Mouse (Mus musculus) neural tube, embryonic 13.5 days (tissue): ENCODE measurements at regions not wholly inside any gene's neighbourhood (a gene's known extent, or its start where the extent isn't known, plus 50 kb on each side); places are given as distances from the start of the nearest gene placed in this dataset.

ENCODE experiments used
- ATAC-seq: fragments of 200-750 bp; cut with Nextera tagmentation; 2 replicates; pipeline ENCODE4 v1.8.0; 2017; ENCODE audit warnings: low read depth, mild to moderate bottlenecking, moderate TSS enrichment, moderate library complexity
- H3K27ac ChIP-seq: fragments of 300-500 bp; sonication (generic); replicated peaks from 2 replicates; pipeline ENCODE4 v1.5.1; 2015; ENCODE audit warnings: moderate library complexity, mild to moderate bottlenecking, inconsistent platforms
- H3K27me3 ChIP-seq: fragments of 300-500 bp; sonication (generic); 2 replicates; pipeline ENCODE4 v1.6.1; 2015; ENCODE audit warnings: mild to moderate bottlenecking, inconsistent platforms
- H3K36me3 ChIP-seq: fragments of 300-500 bp; sonication (generic); 2 replicates; pipeline ENCODE4 v1.6.1; 2015; ENCODE audit warnings: mild to moderate bottlenecking, inconsistent platforms
- H3K4me1 ChIP-seq: fragments of 300-500 bp; sonication (generic); replicated peaks from 2 replicates; pipeline ENCODE4 v1.6.1; 2015; ENCODE audit warnings: inconsistent platforms
- H3K4me2 ChIP-seq: fragments of 300-500 bp; sonication (generic); 2 replicates; pipeline ENCODE4 v1.6.1; 2015; ENCODE audit warnings: inconsistent platforms, mild to moderate bottlenecking, moderate library complexity
- H3K4me3 ChIP-seq: fragments of 300-500 bp; sonication (generic); 2 replicates; pipeline ENCODE4 v1.5.1; 2015; ENCODE audit warnings: mild to moderate bottlenecking, inconsistent platforms
- H3K9ac ChIP-seq: fragments of 300-500 bp; sonication (generic); 2 replicates; pipeline ENCODE4 v1.6.1; 2015; ENCODE audit warnings: moderate library complexity, mild to moderate bottlenecking, inconsistent platforms
- H3K9me3 ChIP-seq: fragments of 300-500 bp; sonication (generic); 2 replicates; pipeline ENCODE4 v1.6.1; 2016; ENCODE audit warnings: inconsistent platforms
- WGBS: fragments of 180-500 bp; shearing (Covaris S2); methylation state at CpG from one replicate; pipeline ENCODE4 v1.1.7; 2015; 5-methylcytosine and 5-hydroxymethylcytosine counted together

- H3K27me3 ChIP-seq: no peaks in the 10 kb centered on the region
- 81% methylated on average over 3 of the region's 3 CpGs for WGBS
- no peak overlapping the region for H3K27ac ChIP-seq
- peaks cover 13% of the 10 kb centered on the region for H3K4me1 ChIP-seq
- no peaks in the 10 kb centered on the region for H3K9me3 ChIP-seq
- H3K36me3 ChIP-seq: no peaks in the 10 kb centered on the region
- H3K4me2 ChIP-seq: no peak overlapping the region
- H3K4me3 ChIP-seq: no peak overlapping the region
- no peak for ATAC-seq
- H3K9ac ChIP-seq: no peak overlapping the region
Measured at GRCm38 (mm10) chr12:52409221-52409620, 94.6 kb upstream of the Arhgap5 start.

GRCm38 (mm10) chr12:52412172-52412571 is 91.6 kb upstream of the Arhgap5 start:
- no peaks in the 10 kb centered on the region for H3K36me3 ChIP-seq
- no peak; the same call in 1 of the 2 replicates for ATAC-seq
- H3K27me3 ChIP-seq: no peaks in the 10 kb centered on the region
- no peak overlapping the region for H3K4me3 ChIP-seq
- H3K27ac ChIP-seq: no peak overlapping the region
- H3K4me1 ChIP-seq: peaks cover 13% of the 10 kb centered on the region
- no peak overlapping the region for H3K9ac ChIP-seq
- WGBS: 73% methylated on average over 4 of the region's 4 CpGs
- H3K9me3 ChIP-seq: no peaks in the 10 kb centered on the region
- no peak overlapping the region for H3K4me2 ChIP-seq

- H3K9me3 ChIP-seq: no peaks in the 10 kb centered on the region
- H3K4me2 ChIP-seq: peak overlapping the region; percentile 24; the same call in 1 of the 2 replicates
- peaks cover 13% of the 10 kb centered on the region for H3K4me1 ChIP-seq
- 16% methylated on average over 8 of the region's 8 CpGs for WGBS
- H3K4me3 ChIP-seq: no peak overlapping the region
- H3K27me3 ChIP-seq: no peaks in the 10 kb centered on the region
- no peak for ATAC-seq
- H3K9ac ChIP-seq: no peak overlapping the region
- H3K27ac ChIP-seq: peak overlapping the region; percentile 52
- H3K36me3 ChIP-seq: no peaks in the 10 kb centered on the region
Measured at GRCm38 (mm10) chr12:52413046-52413473, 90.7 kb upstream of the Arhgap5 start.

DNA sequence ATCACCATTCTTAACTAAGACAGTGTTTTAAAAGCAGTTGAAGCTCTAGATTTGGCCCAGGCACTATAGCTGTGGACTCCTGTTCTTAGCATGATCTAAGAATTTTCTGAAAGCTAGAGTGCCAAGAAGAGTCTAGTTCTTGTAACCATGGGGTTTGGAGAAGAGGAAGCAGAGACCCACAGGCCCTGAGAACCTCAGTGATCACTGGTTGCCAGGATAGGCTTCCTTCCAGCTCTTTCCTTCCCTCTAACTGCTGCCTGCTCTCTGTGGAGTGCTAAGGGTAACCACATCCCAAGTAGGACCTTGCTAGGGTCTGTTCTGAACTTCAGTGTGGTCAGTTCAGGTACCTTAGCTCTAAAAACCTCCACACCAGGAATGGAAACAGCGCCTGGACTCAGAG is 81.0 kb upstream of the Arhgap5 start:
- H3K27me3 ChIP-seq: no peaks in the 10 kb centered on the region
- 87% methylated on average over 1 of the region's 1 CpGs for WGBS
- no peak overlapping the region for H3K4me3 ChIP-seq
- no peaks in the 10 kb centered on the region for H3K36me3 ChIP-seq
- no peaks in the 10 kb centered on the region for H3K4me1 ChIP-seq
- H3K9ac ChIP-seq: no peak overlapping the region
- H3K4me2 ChIP-seq: no peak overlapping the region
- no peaks in the 10 kb centered on the region for H3K9me3 ChIP-seq
- H3K27ac ChIP-seq: no peak overlapping the region
- ATAC-seq: no peak

GRCm38 (mm10) chr12:52424336-52425034 is 79.3 kb upstream of the Arhgap5 start:
- H3K4me3 ChIP-seq: no peak overlapping the region
- H3K36me3 ChIP-seq: no peaks in the 10 kb centered on the region
- H3K27ac ChIP-seq: no peak overlapping the region
- no peaks in the 10 kb centered on the region for H3K27me3 ChIP-seq
- no peak overlapping the region for H3K4me2 ChIP-seq
- H3K4me1 ChIP-seq: no peaks in the 10 kb centered on the region
- H3K9ac ChIP-seq: no peak overlapping the region
- ATAC-seq: no peak
- no peaks in the 10 kb centered on the region for H3K9me3 ChIP-seq
- WGBS: 79% methylated on average over 3 of the region's 3 CpGs

- ATAC-seq: no peak
- no peak overlapping the region for H3K4me2 ChIP-seq
- peaks cover 6% of the 10 kb centered on the region for H3K4me1 ChIP-seq
- H3K27ac ChIP-seq: no peak overlapping the region
- H3K27me3 ChIP-seq: no peaks in the 10 kb centered on the region
- 83% methylated on average over 5 of the region's 5 CpGs for WGBS
- H3K4me3 ChIP-seq: no peak overlapping the region
- no peaks in the 10 kb centered on the region for H3K9me3 ChIP-seq
- H3K36me3 ChIP-seq: no peaks in the 10 kb centered on the region
- H3K9ac ChIP-seq: no peak overlapping the region
Measured at GRCm38 (mm10) chr12:52429935-52430334, 73.8 kb upstream of the Arhgap5 start.

DNA sequence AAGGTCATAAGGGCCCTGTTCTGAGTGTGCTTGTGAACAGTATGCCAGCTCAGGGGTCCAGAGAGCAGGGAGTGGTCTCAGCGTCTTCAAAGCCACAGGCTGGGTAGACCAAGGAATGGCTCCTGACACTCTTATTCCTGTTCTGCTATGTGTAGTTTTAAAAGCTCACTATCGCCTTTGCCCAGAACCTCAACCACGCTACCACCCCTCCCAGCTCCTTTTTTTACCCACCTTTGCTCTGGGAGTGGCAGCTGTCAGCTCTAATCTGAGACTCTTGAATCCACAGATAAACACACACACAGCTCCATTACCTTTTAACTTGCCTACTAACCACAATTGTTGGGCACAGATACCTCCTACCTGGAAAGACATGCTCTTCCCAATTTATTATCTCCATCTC is 71.8 kb upstream of the Arhgap5 start:
- H3K9me3 ChIP-seq: no peaks in the 10 kb centered on the region
- 94% methylated on average over 3 of the region's 3 CpGs for WGBS

GRCm38 (mm10) chr12:52434021-52434420 is 69.8 kb upstream of the Arhgap5 start:
- no peak overlapping the region for H3K27ac ChIP-seq
- 81% methylated on average over 2 of the region's 2 CpGs for WGBS
- peaks cover 18% of the 10 kb centered on the region for H3K4me1 ChIP-seq
- H3K9ac ChIP-seq: no peak overlapping the region
- no peaks in the 10 kb centered on the region for H3K27me3 ChIP-seq
- no peaks in the 10 kb centered on the region for H3K9me3 ChIP-seq
- H3K4me2 ChIP-seq: no peak overlapping the region
- H3K4me3 ChIP-seq: no peak overlapping the region
- no peak for ATAC-seq
- no peaks in the 10 kb centered on the region for H3K36me3 ChIP-seq

More for the DNA sequence above, 71.8 kb upstream of the Arhgap5 start:
- Histone ChIP-seq H3K4me2 (no peak overlapping the region), H3K27ac (no peak overlapping the region), H3K27me3 (no peaks in the 10 kb centered on the region), H3K4me3 (no peak overlapping the region), H3K9ac (no peak overlapping the region), H3K36me3 (no peaks in the 10 kb centered on the region), H3K4me1 (peaks cover 18% of the 10 kb centered on the region)
- no peak for ATAC-seq

- H3K9me3 ChIP-seq: no peaks in the 10 kb centered on the region
- H3K4me1 ChIP-seq: peaks cover 18% of the 10 kb centered on the region
- no peaks in the 10 kb centered on the region for H3K36me3 ChIP-seq
- H3K4me3 ChIP-seq: no peak overlapping the region
- no peak overlapping the region for H3K9ac ChIP-seq
- peak; percentile 70 for ATAC-seq
- no peaks in the 10 kb centered on the region for H3K27me3 ChIP-seq
- 41% methylated on average over 5 of the region's 5 CpGs for WGBS
- no peak overlapping the region; the same call in 1 of the 2 replicates for H3K27ac ChIP-seq
- H3K4me2 ChIP-seq: peak overlapping the region; percentile 39
Measured at GRCm38 (mm10) chr12:52435321-52435720, 68.5 kb upstream of the Arhgap5 start.

DNA sequence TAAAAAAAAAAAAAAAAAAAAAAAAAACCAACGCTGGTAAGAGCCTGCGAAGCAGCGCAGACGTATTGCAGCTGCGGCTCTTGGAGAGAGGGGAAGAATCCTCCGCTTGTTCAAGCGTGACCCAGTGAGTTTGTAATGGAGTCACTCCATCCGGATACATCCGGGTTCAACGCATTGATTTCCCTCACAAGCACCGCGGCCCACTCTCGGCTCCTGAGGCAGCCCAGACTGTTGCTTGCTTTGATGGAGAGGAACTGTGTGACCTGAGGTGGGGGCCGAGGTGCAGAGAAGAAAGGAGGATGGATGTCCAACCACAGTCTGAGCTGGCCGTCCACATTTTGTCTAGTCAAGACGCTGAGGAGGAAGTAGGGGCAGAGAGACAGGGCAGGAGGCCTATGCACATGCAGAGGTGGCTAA is 68.0 kb upstream of the Arhgap5 start:
- 0 out of 2 replicates have a peak overlapping the region, but pooled peaks have one; percentile 35 for H3K27ac ChIP-seq

GRCm38 (mm10) chr12:52436941-52437340 is 66.8 kb upstream of the Arhgap5 start:
- Histone ChIP-seq H3K9me3 (no peaks in the 10 kb centered on the region), H3K27me3 (no peaks in the 10 kb centered on the region), H3K27ac (no peak overlapping the region), H3K4me2 (no peak overlapping the region), H3K4me1 (peaks cover 18% of the 10 kb centered on the region), H3K36me3 (no peaks in the 10 kb centered on the region), H3K9ac (no peak overlapping the region), H3K4me3 (no peak overlapping the region)
- WGBS: 95% methylated on average over 4 of the region's 4 CpGs
- no peak for ATAC-seq

More for the DNA sequence above, 68.0 kb upstream of the Arhgap5 start:
- no peaks in the 10 kb centered on the region for H3K9me3 ChIP-seq
- peak; percentile 82 for ATAC-seq
- H3K4me2 ChIP-seq: peak overlapping the region; percentile 39
- H3K27me3 ChIP-seq: no peaks in the 10 kb centered on the region
- WGBS: 42% methylated on average over 16 of the region's 16 CpGs
- H3K4me1 ChIP-seq: peaks cover 18% of the 10 kb centered on the region
- no peaks in the 10 kb centered on the region for H3K36me3 ChIP-seq
- H3K4me3 ChIP-seq: no peak overlapping the region
- H3K9ac ChIP-seq: no peak overlapping the region

DNA sequence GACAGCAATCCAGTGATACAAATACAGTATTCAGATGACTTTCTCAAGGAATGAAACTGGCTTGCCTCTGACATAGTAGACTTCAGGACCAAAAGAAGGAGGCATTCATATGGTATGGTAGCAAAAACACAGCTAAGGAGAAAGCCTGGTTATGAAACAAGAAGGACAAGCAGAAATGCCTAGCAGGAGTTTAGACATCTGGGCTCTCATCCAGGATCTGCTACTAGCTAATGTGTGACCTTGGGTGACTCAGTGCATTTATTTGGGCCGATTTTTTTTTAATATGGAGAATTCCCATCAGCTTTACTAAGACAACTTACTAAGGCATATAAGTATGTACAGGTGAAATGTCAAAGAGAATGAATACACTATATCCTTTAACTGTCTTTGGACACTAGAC is 64.5 kb upstream of the Arhgap5 start:
- ATAC-seq: no peak
- Histone ChIP-seq H3K27ac (no peak overlapping the region), H3K36me3 (no peaks in the 10 kb centered on the region), H3K4me2 (no peak overlapping the region), H3K27me3 (no peaks in the 10 kb centered on the region), H3K9ac (no peak overlapping the region), H3K9me3 (no peaks in the 10 kb centered on the region), H3K4me1 (peaks cover 18% of the 10 kb centered on the region), H3K4me3 (no peak overlapping the region)
- 82% methylated on average over 1 of the region's 1 CpGs for WGBS

- Histone ChIP-seq H3K4me2 (no peak overlapping the region), H3K9ac (no peak overlapping the region), H3K27me3 (no peaks in the 10 kb centered on the region), H3K36me3 (no peaks in the 10 kb centered on the region), H3K27ac (no peak overlapping the region), H3K4me3 (no peak overlapping the region), H3K4me1 (peaks cover 3% of the 10 kb centered on the region), H3K9me3 (no peaks in the 10 kb centered on the region)
- 76% methylated on average over 7 of the region's 7 CpGs for WGBS
- ATAC-seq: no peak
Measured at GRCm38 (mm10) chr12:52440868-52441365, 62.9 kb upstream of the Arhgap5 start.
